Mouse (Mus musculus): ENCODE results near the gene Pkib. TPM values are rescaled to one million over a fixed set of nuclear protein-coding genes. Genes with fewer than 3 reads are reported as not detected.

Pkib gene
- 1.7 and 3.6 TPM in 2 replicates for polyA plus RNA-seq (2016; fragmentation: Nextera tagmentation; extraction: Ambion mirVana)

GRCm38 (mm10) chr10:57631896-57632867, at the start of gene Pkib:
Pkib (plus strand) TSS chr10:57631981.
- peak within 1 kb of the TSS; percentile 45 for H3K4me3 ChIP-seq
- H3K4me2 ChIP-seq (replicated peaks) = peak within 1 kb of the TSS; percentile 87
- H3K36me3 ChIP-seq = no peaks in the 10 kb centered on the region
- WGBS = 2% methylated on average over 41 of the region's 41 CpGs
- H3K27ac ChIP-seq = no peak within 1 kb of the TSS
- ATAC-seq (ENCODE audit: low FRiP score) = peak; percentile 93
- H3K4me1 ChIP-seq = peaks cover 7% of the 10 kb centered on the region
- peaks cover 8% of the 10 kb centered on the region for H3K27me3 ChIP-seq
- peak within 1 kb of the TSS; percentile 49 for H3K9ac ChIP-seq
- no peaks in the 10 kb centered on the region; the same call in 1 of the 2 replicates for H3K9me3 ChIP-seq (replicated peaks)

- Histone ChIP-seq H3K36me3 (no peaks in the 10 kb centered on the region), H3K9me3 (replicated peaks) (0 out of 2 replicates have a peak, but pooled peaks cover 3% of the 10 kb centered on the region), H3K4me1 (no peaks in the 10 kb centered on the region), H3K27ac (no peak overlapping the region), H3K9ac (no peak overlapping the region), H3K4me2 (replicated peaks) (no peak overlapping the region), H3K27me3 (no peaks in the 10 kb centered on the region), H3K4me3 (no peak overlapping the region)
- 47% methylated on average over 1 of the region's 1 CpGs for WGBS
- ATAC-seq (ENCODE audit: low FRiP score) = no peak
Observed at GRCm38 (mm10) chr10:57583927-57584326, 47.9 kb upstream of the Pkib start.

- Histone ChIP-seq H3K4me3 (no peak overlapping the region), H3K9ac (no peak overlapping the region), H3K27ac (no peak overlapping the region), H3K27me3 (no peaks in the 10 kb centered on the region), H3K4me1 (no peaks in the 10 kb centered on the region), H3K4me2 (replicated peaks) (no peak overlapping the region), H3K9me3 (replicated peaks) (no peaks in the 10 kb centered on the region), H3K36me3 (no peaks in the 10 kb centered on the region)
- 97% methylated on average over 2 of the region's 2 CpGs for WGBS
- ATAC-seq (ENCODE audit: low FRiP score) = no peak
Observed at GRCm38 (mm10) chr10:57594266-57594665, 37.5 kb upstream of the Pkib start.

DNA sequence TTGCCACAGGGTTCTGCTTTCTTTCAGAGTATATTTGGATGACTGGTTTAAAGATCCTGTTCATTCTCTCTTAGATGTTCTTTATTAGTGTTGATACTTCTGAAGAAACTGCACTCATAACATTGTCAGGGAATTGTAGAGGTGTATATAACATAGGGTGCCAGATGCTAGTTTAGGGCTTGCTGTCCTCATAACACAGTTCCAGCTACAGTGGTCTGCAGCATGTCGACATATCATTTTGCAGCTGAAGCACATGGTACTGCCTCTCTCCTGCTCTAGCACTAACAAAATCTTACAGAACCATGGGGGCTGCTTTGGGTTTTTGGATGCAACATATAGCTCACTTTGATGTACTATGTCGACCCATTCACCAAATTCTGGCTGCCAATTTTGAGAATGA, 34.6 kb upstream of the Pkib start:
- no peaks in the 10 kb centered on the region for H3K4me1 ChIP-seq
- no peaks in the 10 kb centered on the region for H3K36me3 ChIP-seq
- H3K9me3 ChIP-seq (replicated peaks) = no peaks in the 10 kb centered on the region
- no peak overlapping the region for H3K4me3 ChIP-seq
- ATAC-seq (ENCODE audit: low FRiP score) = no peak
- no peak overlapping the region for H3K4me2 ChIP-seq (replicated peaks)
- H3K27ac ChIP-seq = no peak overlapping the region
- 67% methylated on average over 2 of the region's 2 CpGs for WGBS
- H3K9ac ChIP-seq = no peak overlapping the region
- no peaks in the 10 kb centered on the region for H3K27me3 ChIP-seq

DNA sequence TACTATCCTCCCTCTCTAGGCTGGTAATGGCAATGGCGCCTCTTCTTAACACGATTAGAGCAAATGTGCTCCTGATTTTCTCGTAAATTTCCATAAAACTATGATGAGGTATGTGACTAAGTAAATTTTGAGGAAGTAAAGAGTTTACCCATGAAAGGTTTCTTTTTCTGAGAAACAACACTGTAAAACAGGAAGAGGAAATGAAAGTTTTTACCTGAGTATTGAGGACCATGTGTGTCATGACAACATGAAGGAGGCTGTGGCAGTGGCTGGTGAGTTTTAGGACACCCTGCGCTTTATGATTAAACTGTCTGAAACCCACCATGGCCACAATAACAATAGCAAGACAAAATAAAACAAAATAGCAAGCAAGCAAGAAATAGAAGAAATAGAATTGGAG, 28.8 kb upstream of the Pkib start:
- Histone ChIP-seq H3K4me1 (no peaks in the 10 kb centered on the region), H3K4me3 (no peak overlapping the region), H3K4me2 (replicated peaks) (no peak overlapping the region), H3K9ac (no peak overlapping the region), H3K27ac (no peak overlapping the region), H3K9me3 (replicated peaks) (no peaks in the 10 kb centered on the region), H3K36me3 (no peaks in the 10 kb centered on the region), H3K27me3 (no peaks in the 10 kb centered on the region)
- WGBS = 95% methylated on average over 4 of the region's 4 CpGs
- no peak for ATAC-seq (ENCODE audit: low FRiP score)

GRCm38 (mm10) chr10:57623311-57623710, 8.5 kb upstream of the Pkib start:
- H3K36me3 ChIP-seq = no peaks in the 10 kb centered on the region
- no peaks in the 10 kb centered on the region for H3K4me1 ChIP-seq

GRCm38 (mm10) chr10:57627773-57628172, 4.0 kb upstream of the Pkib start:
- Histone ChIP-seq H3K4me1 (peaks cover 6% of the 10 kb centered on the region), H3K27me3 (peaks cover 7% of the 10 kb centered on the region), H3K27ac (no peak overlapping the region), H3K4me3 (no peak overlapping the region), H3K9ac (no peak overlapping the region), H3K36me3 (no peaks in the 10 kb centered on the region), H3K4me2 (replicated peaks) (no peak overlapping the region), H3K9me3 (replicated peaks) (no peaks in the 10 kb centered on the region; the same call in 1 of the 2 replicates)
- ATAC-seq (ENCODE audit: low FRiP score) = no peak
- 78% methylated on average over 2 of the region's 2 CpGs for WGBS

More at GRCm38 (mm10) chr10:57623311-57623710, 8.5 kb upstream of the Pkib start:
- Histone ChIP-seq H3K9me3 (replicated peaks) (no peaks in the 10 kb centered on the region), H3K4me2 (replicated peaks) (no peak overlapping the region), H3K4me3 (no peak overlapping the region), H3K27ac (no peak overlapping the region), H3K27me3 (no peaks in the 10 kb centered on the region), H3K9ac (no peak overlapping the region)
- 88% methylated on average over 10 of the region's 10 CpGs for WGBS
- no peak for ATAC-seq (ENCODE audit: low FRiP score)

DNA sequence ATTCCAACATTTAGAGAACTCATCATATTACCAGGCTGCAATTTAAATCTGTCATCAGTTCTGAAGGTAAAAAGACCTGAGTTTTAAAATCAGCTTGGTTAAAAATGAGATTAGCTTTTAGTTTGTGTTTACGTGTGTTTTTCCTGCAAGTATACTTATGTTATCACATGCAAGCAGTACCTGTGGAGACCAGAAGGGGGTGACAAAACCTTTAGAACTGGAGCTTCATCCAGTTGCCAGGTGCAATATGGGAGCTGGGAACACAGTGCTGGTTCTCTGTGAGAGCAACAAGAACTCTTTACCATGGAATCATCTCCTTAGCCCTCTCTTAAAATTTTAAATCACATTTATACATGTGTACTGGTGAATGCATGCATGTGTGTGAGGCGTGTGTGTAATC, 1.2 kb upstream of the Pkib start:
- Histone ChIP-seq H3K4me2 (replicated peaks) (no peak overlapping the region), H3K4me1 (peaks cover 7% of the 10 kb centered on the region), H3K36me3 (no peaks in the 10 kb centered on the region), H3K27me3 (peaks cover 8% of the 10 kb centered on the region), H3K4me3 (no peak overlapping the region), H3K9me3 (replicated peaks) (no peaks in the 10 kb centered on the region; the same call in 1 of the 2 replicates), H3K27ac (no peak overlapping the region), H3K9ac (no peak overlapping the region)
- no peak for ATAC-seq (ENCODE audit: low FRiP score)
- WGBS = 93% methylated on average over 2 of the region's 2 CpGs

DNA sequence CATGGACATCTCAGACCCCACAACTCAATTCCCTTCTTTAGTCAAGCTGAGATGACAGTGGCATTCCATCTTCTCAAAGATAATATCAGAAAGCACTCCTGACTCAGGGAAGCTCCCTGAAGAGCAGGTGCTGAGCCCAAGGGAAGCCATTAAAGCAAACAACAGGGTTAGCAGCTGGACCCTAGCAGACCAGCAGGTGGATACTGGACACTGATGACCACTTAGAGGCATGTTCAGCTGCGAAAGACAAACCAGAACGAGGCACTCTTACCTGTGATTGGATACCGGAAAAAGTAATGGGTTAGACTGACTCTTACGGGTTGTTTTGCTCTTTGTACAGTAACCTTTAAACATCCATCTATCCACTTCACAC, 1.1 kb downstream of the Pkib start:
- peak overlapping the region; percentile 45; the same call in 1 of the 2 replicates for H3K4me3 ChIP-seq

DNA sequence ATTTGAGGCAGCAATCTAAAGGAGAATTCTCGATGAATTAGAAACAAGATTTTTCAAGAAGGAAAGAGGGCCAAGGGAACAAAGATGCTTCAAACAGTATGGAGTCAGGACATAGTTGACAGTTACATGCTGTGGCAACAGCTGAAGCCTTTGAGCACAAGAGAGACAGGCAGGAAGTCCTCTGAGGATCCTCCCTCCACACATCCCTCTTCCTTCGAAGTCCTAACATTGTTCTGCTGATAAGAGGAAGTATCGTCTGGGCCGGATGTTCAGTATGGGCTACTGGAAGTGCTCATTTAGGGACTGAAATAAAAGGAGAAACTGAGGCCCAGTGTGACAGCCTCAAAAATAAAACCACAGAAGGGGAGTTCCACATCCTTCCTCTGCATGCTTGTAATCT, 5.2 kb downstream of the Pkib start:
- no peaks in the 10 kb centered on the region for H3K9me3 ChIP-seq (replicated peaks)
- H3K4me1 ChIP-seq = peaks cover 7% of the 10 kb centered on the region
- H3K4me3 ChIP-seq = no peak overlapping the region
- H3K27me3 ChIP-seq = peaks cover 8% of the 10 kb centered on the region
- no peak for ATAC-seq (ENCODE audit: low FRiP score)
- no peak overlapping the region for H3K27ac ChIP-seq
- 72% methylated on average over 4 of the region's 4 CpGs for WGBS
- H3K36me3 ChIP-seq = no peaks in the 10 kb centered on the region
- no peak overlapping the region for H3K4me2 ChIP-seq (replicated peaks)
- no peak overlapping the region for H3K9ac ChIP-seq

More for the DNA sequence above, 1.1 kb downstream of the Pkib start:
- peak overlapping the region; percentile 87 for H3K4me2 ChIP-seq (replicated peaks)
- peaks cover 8% of the 10 kb centered on the region for H3K27me3 ChIP-seq
- no peak overlapping the region for H3K27ac ChIP-seq
- 84% methylated on average over 4 of the region's 4 CpGs for WGBS
- peaks cover 7% of the 10 kb centered on the region for H3K4me1 ChIP-seq
- H3K36me3 ChIP-seq = no peaks in the 10 kb centered on the region
- H3K9ac ChIP-seq = no peak overlapping the region
- 0 out of 2 replicates have a peak, but pooled peaks have one; percentile 9 for ATAC-seq (ENCODE audit: low FRiP score)
- no peaks in the 10 kb centered on the region; the same call in 1 of the 2 replicates for H3K9me3 ChIP-seq (replicated peaks)

- Histone ChIP-seq H3K9me3 (replicated peaks) (no peaks in the 10 kb centered on the region), H3K9ac (no peak overlapping the region), H3K4me1 (no peaks in the 10 kb centered on the region), H3K36me3 (no peaks in the 10 kb centered on the region), H3K27ac (no peak overlapping the region), H3K4me2 (replicated peaks) (no peak overlapping the region), H3K27me3 (no peaks in the 10 kb centered on the region), H3K4me3 (no peak overlapping the region)
- ATAC-seq (ENCODE audit: low FRiP score) = no peak
- 85% methylated on average over 4 of the region's 4 CpGs for WGBS
Observed at GRCm38 (mm10) chr10:57638250-57638649, 6.5 kb downstream of the Pkib start.

DNA sequence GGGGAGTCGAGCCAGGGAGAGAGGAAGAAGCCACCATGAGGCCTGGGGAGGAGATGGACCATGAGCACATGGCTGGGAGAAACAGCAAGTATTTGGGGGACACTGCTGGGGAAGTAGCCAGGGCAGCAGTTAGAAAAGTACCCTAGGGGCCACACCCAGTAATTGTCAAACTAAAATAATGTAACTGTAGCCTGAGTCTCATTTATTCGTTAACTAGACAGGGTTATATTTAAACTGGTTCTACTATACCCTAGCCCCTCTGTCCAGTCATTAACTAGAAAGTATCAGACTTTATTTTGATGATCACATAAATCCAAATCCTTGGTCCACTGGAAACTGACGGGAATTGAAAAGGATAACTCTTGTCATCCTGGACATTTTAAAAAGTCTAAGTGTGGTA, 7.8 kb downstream of the Pkib start:
- H3K27me3 ChIP-seq = no peaks in the 10 kb centered on the region
- ATAC-seq (ENCODE audit: low FRiP score) = no peak
- H3K9me3 ChIP-seq (replicated peaks) = no peaks in the 10 kb centered on the region
- no peaks in the 10 kb centered on the region for H3K36me3 ChIP-seq
- H3K27ac ChIP-seq = no peak overlapping the region
- no peak overlapping the region for H3K4me2 ChIP-seq (replicated peaks)
- no peaks in the 10 kb centered on the region for H3K4me1 ChIP-seq
- H3K9ac ChIP-seq = no peak overlapping the region
- WGBS = 67% methylated on average over 3 of the region's 3 CpGs
- H3K4me3 ChIP-seq = no peak overlapping the region
